Mouse (Mus musculus): ENCODE data around the gene Atp6v1e1. TPM values are rescaled to one million over a fixed set of nuclear protein-coding genes. Genes with fewer than 3 reads are reported as not detected.
"Not testable (repeated sequence)": the region's sequence is repeated elsewhere in the genome, so short reads cannot be mapped to it uniquely, and the experiment has no call there.

Gene Atp6v1e1
- polyA plus RNA-seq, 1 experiment from 2014 or later = 147 TPM

GRCm38 (mm10) chr6:120830866-120831608 lies 8.4 kb upstream of the Atp6v1e1 start:
- Histone ChIP-seq H3K9me3 (replicated peaks; ENCODE audit: control insufficient read depth, low read length) (no peaks in the 10 kb centered on the region), H3K36me3 (replicated peaks; ENCODE audit: control insufficient read depth, insufficient read depth, low read depth, low read length) (no peaks in the 10 kb centered on the region), H3K27ac (replicated peaks; ENCODE audit: low read depth, low read length) (no peak overlapping the region), H3K4me3 (ENCODE audit: low read depth, low read length) (no peak overlapping the region), H3K9ac (replicated peaks; ENCODE audit: low read length) (no peak overlapping the region), H3K4me1 (ENCODE audit: control insufficient read depth, insufficient read depth, low read length) (no peaks in the 10 kb centered on the region), H3K27me3 (ENCODE audit: control insufficient read depth, insufficient read depth, low read length) (no peaks in the 10 kb centered on the region), H3K4me2 (ENCODE audit: low read depth, low read length) (no peak overlapping the region)
- ATAC-seq (replicated peaks; ENCODE audit: insufficient number of reproducible peaks, low FRiP score, low TSS enrichment, low read depth) (no peak), DNase-seq (ENCODE audit: low spot score) (no peak)
- 70% methylated on average over 4 of the region's 4 CpGs for WGBS

- no peak overlapping the region for H3K9ac ChIP-seq (replicated peaks; ENCODE audit: low read length)
- ATAC-seq (replicated peaks; ENCODE audit: insufficient number of reproducible peaks, low FRiP score, low TSS enrichment, low read depth) = no peak
- no peaks in the 10 kb centered on the region for H3K36me3 ChIP-seq (replicated peaks; ENCODE audit: control insufficient read depth, insufficient read depth, low read depth, low read length)
- H3K4me2 ChIP-seq (ENCODE audit: low read depth, low read length) = no peak overlapping the region
- H3K9me3 ChIP-seq (replicated peaks; ENCODE audit: control insufficient read depth, low read length) = no peaks in the 10 kb centered on the region
- no peaks in the 10 kb centered on the region for H3K4me1 ChIP-seq (ENCODE audit: control insufficient read depth, insufficient read depth, low read length)
- no peak for DNase-seq (ENCODE audit: low spot score)
- H3K27ac ChIP-seq (replicated peaks; ENCODE audit: low read depth, low read length) = no peak overlapping the region
- WGBS = 52% methylated on average over 1 of the region's 1 CpGs
- no peak overlapping the region for H3K4me3 ChIP-seq (ENCODE audit: low read depth, low read length)
- no peaks in the 10 kb centered on the region for H3K27me3 ChIP-seq (ENCODE audit: control insufficient read depth, insufficient read depth, low read length)
Measured at GRCm38 (mm10) chr6:120830056-120830455, 7.5 kb upstream of the Atp6v1e1 start.

GRCm38 (mm10) chr6:120822937-120823614 lies 483 bp upstream of the Atp6v1e1 start:
- Histone ChIP-seq H3K36me3 (replicated peaks; ENCODE audit: control insufficient read depth, insufficient read depth, low read depth, low read length) (peaks cover under 1% of the 10 kb centered on the region; the same call in 1 of the 2 replicates), H3K4me1 (ENCODE audit: control insufficient read depth, insufficient read depth, low read length) (no peaks in the 10 kb centered on the region), H3K9ac (replicated peaks; ENCODE audit: low read length) (no peak overlapping the region; the same call in 1 of the 2 replicates), H3K4me3 (ENCODE audit: low read depth, low read length) (peak overlapping the region; percentile 69), H3K27ac (replicated peaks; ENCODE audit: low read depth, low read length) (no peak overlapping the region; the same call in 1 of the 2 replicates), H3K4me2 (ENCODE audit: low read depth, low read length) (no peak overlapping the region; the same call in 1 of the 2 replicates), H3K27me3 (ENCODE audit: control insufficient read depth, insufficient read depth, low read length) (no peaks in the 10 kb centered on the region), H3K9me3 (replicated peaks; ENCODE audit: control insufficient read depth, low read length) (no peaks in the 10 kb centered on the region)
- 76% methylated on average over 10 of the region's 10 CpGs for WGBS
- DNase-seq (ENCODE audit: low spot score) (no peak), ATAC-seq (replicated peaks; ENCODE audit: insufficient number of reproducible peaks, low FRiP score, low TSS enrichment, low read depth) (no peak)

- no peaks in the 10 kb centered on the region for H3K9me3 ChIP-seq (replicated peaks; ENCODE audit: control insufficient read depth, low read length)
- ATAC-seq (replicated peaks; ENCODE audit: insufficient number of reproducible peaks, low FRiP score, low TSS enrichment, low read depth) (no peak), DNase-seq (ENCODE audit: low spot score) (no peak)
- no peak overlapping the region for H3K27ac ChIP-seq (replicated peaks; ENCODE audit: low read depth, low read length)
- H3K4me2 ChIP-seq (ENCODE audit: low read depth, low read length) = peak overlapping the region; percentile 25
- H3K4me3 ChIP-seq (ENCODE audit: low read depth, low read length) = peak overlapping the region; percentile 69
- H3K4me1 ChIP-seq (ENCODE audit: control insufficient read depth, insufficient read depth, low read length) = no peaks in the 10 kb centered on the region
- no peaks in the 10 kb centered on the region for H3K27me3 ChIP-seq (ENCODE audit: control insufficient read depth, insufficient read depth, low read length)
- H3K36me3 ChIP-seq (replicated peaks; ENCODE audit: control insufficient read depth, insufficient read depth, low read depth, low read length) = peaks cover 10% of the 10 kb centered on the region
- peak overlapping the region; percentile 73 for H3K9ac ChIP-seq (replicated peaks; ENCODE audit: low read length)
- 58% methylated on average over 5 of the region's 5 CpGs for WGBS
Measured at GRCm38 (mm10) chr6:120821715-120822114, 878 bp downstream of the Atp6v1e1 start.

- ATAC-seq (replicated peaks; ENCODE audit: insufficient number of reproducible peaks, low FRiP score, low TSS enrichment, low read depth) (no peak), DNase-seq (ENCODE audit: low spot score) (no peak)
- Histone ChIP-seq H3K27me3 (ENCODE audit: control insufficient read depth, insufficient read depth, low read length) (no peaks in the 10 kb centered on the region), H3K9me3 (replicated peaks; ENCODE audit: control insufficient read depth, low read length) (no peaks in the 10 kb centered on the region), H3K4me3 (ENCODE audit: low read depth, low read length) (no peak overlapping the region), H3K4me2 (ENCODE audit: low read depth, low read length) (no peak overlapping the region), H3K27ac (replicated peaks; ENCODE audit: low read depth, low read length) (no peak overlapping the region), H3K9ac (replicated peaks; ENCODE audit: low read length) (no peak overlapping the region), H3K4me1 (ENCODE audit: control insufficient read depth, insufficient read depth, low read length) (no peaks in the 10 kb centered on the region), H3K36me3 (replicated peaks; ENCODE audit: control insufficient read depth, insufficient read depth, low read depth, low read length) (peaks cover 10% of the 10 kb centered on the region)
- WGBS = 91% methylated on average over 1 of the region's 1 CpGs
Measured at GRCm38 (mm10) chr6:120820941-120821340, 1.7 kb downstream of the Atp6v1e1 start.

GRCm38 (mm10) chr6:120820144-120820543 lies 2.4 kb downstream of the Atp6v1e1 start:
- Histone ChIP-seq H3K4me1 (ENCODE audit: control insufficient read depth, insufficient read depth, low read length) (no peaks in the 10 kb centered on the region), H3K27ac (replicated peaks; ENCODE audit: low read depth, low read length) (no peak overlapping the region), H3K4me2 (ENCODE audit: low read depth, low read length) (no peak overlapping the region), H3K9me3 (replicated peaks; ENCODE audit: control insufficient read depth, low read length) (no peaks in the 10 kb centered on the region), H3K27me3 (ENCODE audit: control insufficient read depth, insufficient read depth, low read length) (no peaks in the 10 kb centered on the region), H3K9ac (replicated peaks; ENCODE audit: low read length) (no peak overlapping the region), H3K36me3 (replicated peaks; ENCODE audit: control insufficient read depth, insufficient read depth, low read depth, low read length) (peaks cover 10% of the 10 kb centered on the region), H3K4me3 (ENCODE audit: low read depth, low read length) (no peak overlapping the region)
- WGBS = 88% methylated on average over 5 of the region's 5 CpGs
- DNase-seq (ENCODE audit: low spot score) = no peak
- ATAC-seq (replicated peaks; ENCODE audit: insufficient number of reproducible peaks, low FRiP score, low TSS enrichment, low read depth) = no peak

GRCm38 (mm10) chr6:120819294-120819693 lies 3.3 kb downstream of the Atp6v1e1 start:
- WGBS = 97% methylated on average over 2 of the region's 2 CpGs
- Histone ChIP-seq H3K9me3 (replicated peaks; ENCODE audit: control insufficient read depth, low read length) (no peaks in the 10 kb centered on the region), H3K27me3 (ENCODE audit: control insufficient read depth, insufficient read depth, low read length) (no peaks in the 10 kb centered on the region), H3K36me3 (replicated peaks; ENCODE audit: control insufficient read depth, insufficient read depth, low read depth, low read length) (peaks cover 10% of the 10 kb centered on the region), H3K27ac (replicated peaks; ENCODE audit: low read depth, low read length) (no peak overlapping the region), H3K9ac (replicated peaks; ENCODE audit: low read length) (no peak overlapping the region), H3K4me1 (ENCODE audit: control insufficient read depth, insufficient read depth, low read length) (no peaks in the 10 kb centered on the region), H3K4me2 (ENCODE audit: low read depth, low read length) (no peak overlapping the region), H3K4me3 (ENCODE audit: low read depth, low read length) (no peak overlapping the region)
- ATAC-seq (replicated peaks; ENCODE audit: insufficient number of reproducible peaks, low FRiP score, low TSS enrichment, low read depth) = no peak
- no peak for DNase-seq (ENCODE audit: low spot score)

- not testable (repeated sequence) for H3K4me1 ChIP-seq (ENCODE audit: control insufficient read depth, insufficient read depth, low read length); H3K27me3 ChIP-seq (ENCODE audit: control insufficient read depth, insufficient read depth, low read length); H3K4me2 ChIP-seq (ENCODE audit: low read depth, low read length); H3K4me3 ChIP-seq (ENCODE audit: low read depth, low read length); H3K36me3 ChIP-seq (replicated peaks; ENCODE audit: control insufficient read depth, insufficient read depth, low read depth, low read length); DNase-seq (ENCODE audit: low spot score); H3K9ac ChIP-seq (replicated peaks; ENCODE audit: low read length); ATAC-seq (replicated peaks; ENCODE audit: insufficient number of reproducible peaks, low FRiP score, low TSS enrichment, low read depth); H3K27ac ChIP-seq (replicated peaks; ENCODE audit: low read depth, low read length); H3K9me3 ChIP-seq (replicated peaks; ENCODE audit: control insufficient read depth, low read length)
- WGBS = 98% methylated on average over 6 of the region's 10 CpGs
Measured at GRCm38 (mm10) chr6:120811999-120812398, 10.6 kb downstream of the Atp6v1e1 start.
